Mouse (Mus musculus) midbrain, embryonic 12.5 days (tissue): ENCODE measurements around the gene Mindy1. TPM values are rescaled to one million over a fixed set of nuclear protein-coding genes. Genes with fewer than 3 reads are reported as not detected.

ENCODE experiments used
- ATAC-seq: fragments of 200-750 bp; cut with Nextera tagmentation; 2 replicates; pipeline ENCODE4 v1.8.0; 2017; ENCODE audit warnings: low read depth, moderate TSS enrichment, moderate library complexity; ENCODE audit not compliant: low FRiP score
- H3K27ac ChIP-seq: fragments of 300-500 bp; sonication (generic); replicated peaks from 2 replicates; pipeline ENCODE4 v1.5.1; 2016; ENCODE audit warnings: mild to moderate bottlenecking
- H3K27me3 ChIP-seq: fragments of 300-500 bp; sonication (generic); 2 replicates; pipeline ENCODE4 v1.6.1; 2016; ENCODE audit warnings: mild to moderate bottlenecking
- H3K36me3 ChIP-seq: fragments of 300-500 bp; sonication (generic); 2 replicates; pipeline ENCODE4 v1.6.1; 2016
- H3K4me1 ChIP-seq: fragments of 300-500 bp; sonication (generic); 2 replicates; pipeline ENCODE4 v1.6.1; 2016
- H3K4me2 ChIP-seq: fragments of 300-500 bp; sonication (generic); replicated peaks from 2 replicates; pipeline ENCODE4 v1.6.1; 2016; ENCODE audit warnings: mild to moderate bottlenecking, moderate library complexity
- H3K4me3 ChIP-seq: fragments of 300-500 bp; sonication (generic); 2 replicates; pipeline ENCODE4 v1.5.1; 2016; ENCODE audit warnings: mild to moderate bottlenecking
- H3K9ac ChIP-seq: fragments of 300-500 bp; sonication (generic); replicated peaks from 2 replicates; pipeline ENCODE4 v1.6.1; 2016; ENCODE audit warnings: mild to moderate bottlenecking, moderate library complexity
- H3K9me3 ChIP-seq: fragments of 300-500 bp; sonication (generic); 2 replicates; pipeline ENCODE4 v1.6.1; 2016; ENCODE audit warnings: mild to moderate bottlenecking
- WGBS: fragments of 180-500 bp; shearing (Covaris S2); methylation state at CpG from one replicate; pipeline ENCODE4 v1.1.7; 2016; 5-methylcytosine and 5-hydroxymethylcytosine counted together
- polyA plus RNA-seq: library from polyadenylated mRNA; unstranded; fragments of >200 nt; fragmentation: Nextera tagmentation; extraction: Ambion mirVana; gene quantifications from 2 replicates; pipeline ENCODE4 v1.2.1, GENCODE M21; 2016

Mindy1 gene
- polyA plus RNA-seq, 1 experiment from 2014 or later = 46.6 TPM

DNA sequence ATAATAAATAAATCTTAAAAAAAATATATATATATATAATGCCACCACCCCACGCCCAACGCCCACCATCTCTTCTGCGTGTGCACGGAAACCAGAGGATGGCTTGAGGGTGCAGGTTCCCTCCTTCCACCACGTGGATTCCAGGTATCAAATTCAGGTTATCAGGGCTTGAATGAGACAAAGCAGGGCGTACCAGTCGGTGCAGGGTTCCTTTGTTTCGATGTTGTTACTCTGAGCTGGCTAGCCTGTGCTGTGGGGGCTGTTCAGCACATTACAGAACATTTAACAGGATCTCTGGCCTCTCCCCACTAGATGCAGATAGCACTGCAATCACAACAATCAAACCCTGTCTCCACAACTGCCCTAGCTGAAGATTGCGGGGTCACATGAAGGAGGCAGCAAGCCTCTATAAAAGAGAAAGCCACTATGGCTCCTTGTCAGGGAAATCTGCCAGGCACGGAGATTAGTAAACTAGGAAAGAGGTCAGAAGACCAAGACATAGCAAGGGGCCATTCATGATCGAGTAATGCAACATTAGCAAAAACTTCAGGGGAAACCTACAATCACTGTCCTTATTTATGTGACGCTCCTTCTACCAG lies 10.3 kb upstream of the Mindy1 start:
- 89% methylated on average over 12 of the region's 12 CpGs for WGBS
- 0 out of 2 replicates have a peak, but pooled peaks cover 3% of the 10 kb centered on the region for H3K9me3 ChIP-seq
- no peak overlapping the region for H3K27ac ChIP-seq
- H3K4me1 ChIP-seq = no peaks in the 10 kb centered on the region
- no peak overlapping the region for H3K9ac ChIP-seq
- ATAC-seq = no peak
- H3K27me3 ChIP-seq = no peaks in the 10 kb centered on the region
- peaks cover 33% of the 10 kb centered on the region for H3K36me3 ChIP-seq
- no peak overlapping the region for H3K4me2 ChIP-seq
- H3K4me3 ChIP-seq = no peak overlapping the region

DNA sequence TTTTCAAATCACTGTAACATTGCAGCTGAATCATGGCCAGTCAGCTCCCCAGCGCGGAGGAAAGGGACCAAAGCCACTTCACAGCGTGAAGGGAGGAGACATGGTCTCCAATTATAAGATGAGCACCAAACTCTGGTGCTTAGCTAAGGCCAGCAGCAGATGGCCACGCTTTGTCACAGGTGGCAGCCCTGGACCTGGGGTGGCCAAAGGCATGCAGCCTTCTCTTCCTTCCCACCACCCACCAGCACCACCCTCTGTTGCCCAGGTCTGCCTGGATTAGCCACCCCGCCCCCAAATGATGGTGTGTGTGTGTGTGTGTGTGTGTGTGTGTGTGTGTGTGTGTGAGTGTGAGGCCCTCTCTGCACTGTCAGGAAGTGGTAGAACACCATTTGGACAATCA lies 7.7 kb upstream of the Mindy1 start:
- no peak overlapping the region for H3K4me3 ChIP-seq
- no peak overlapping the region for H3K4me2 ChIP-seq
- H3K27me3 ChIP-seq = no peaks in the 10 kb centered on the region
- WGBS = 85% methylated on average over 5 of the region's 5 CpGs
- H3K4me1 ChIP-seq = no peaks in the 10 kb centered on the region
- ATAC-seq = no peak
- no peak overlapping the region for H3K9ac ChIP-seq
- no peaks in the 10 kb centered on the region for H3K9me3 ChIP-seq
- H3K27ac ChIP-seq = no peak overlapping the region
- peaks cover 11% of the 10 kb centered on the region for H3K36me3 ChIP-seq

DNA sequence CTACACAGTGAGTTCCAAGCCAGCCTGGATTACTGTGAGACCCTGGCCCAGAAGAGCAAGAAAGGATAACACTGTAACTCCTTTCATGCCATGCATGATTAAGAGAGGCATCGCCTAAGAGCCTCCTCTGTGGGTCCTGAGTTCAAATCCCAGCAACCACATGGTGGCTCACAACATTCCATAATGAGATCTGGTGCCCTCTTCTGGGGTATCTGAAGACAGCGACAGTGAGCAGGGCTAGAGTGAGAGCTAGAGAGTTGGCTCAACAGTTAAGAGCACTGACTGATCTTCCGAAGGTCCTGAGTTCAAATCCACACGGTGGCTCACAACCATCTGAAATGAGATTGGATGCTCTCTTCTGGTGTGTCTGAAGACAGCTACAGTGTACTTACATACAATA lies 6.7 kb upstream of the Mindy1 start:
- Histone ChIP-seq H3K27me3 (no peaks in the 10 kb centered on the region), H3K9me3 (no peaks in the 10 kb centered on the region), H3K36me3 (peaks cover 8% of the 10 kb centered on the region), H3K27ac (no peak overlapping the region), H3K4me3 (no peak overlapping the region), H3K9ac (no peak overlapping the region), H3K4me2 (no peak overlapping the region), H3K4me1 (no peaks in the 10 kb centered on the region)
- ATAC-seq = no peak
- 97% methylated on average over 4 of the region's 4 CpGs for whole genome bisulfite sequencing

GRCm38 (mm10) chr3:95275161-95275560 lies 6.0 kb upstream of the Mindy1 start:
- Histone ChIP-seq H3K4me3 (no peak overlapping the region), H3K4me2 (no peak overlapping the region), H3K27me3 (no peaks in the 10 kb centered on the region), H3K27ac (no peak overlapping the region), H3K36me3 (peaks cover 5% of the 10 kb centered on the region), H3K4me1 (no peaks in the 10 kb centered on the region), H3K9ac (no peak overlapping the region), H3K9me3 (no peaks in the 10 kb centered on the region)
- WGBS = 85% methylated on average over 6 of the region's 6 CpGs
- ATAC-seq = no peak

GRCm38 (mm10) chr3:95276428-95276934 lies 4.7 kb upstream of the Mindy1 start:
- H3K4me2 ChIP-seq = no peak overlapping the region
- no peaks in the 10 kb centered on the region for H3K9me3 ChIP-seq
- ATAC-seq = no peak
- WGBS = 83% methylated on average over 5 of the region's 5 CpGs
- H3K9ac ChIP-seq = no peak overlapping the region
- no peak overlapping the region for H3K4me3 ChIP-seq
- no peaks in the 10 kb centered on the region for H3K27me3 ChIP-seq
- H3K36me3 ChIP-seq = peaks cover 5% of the 10 kb centered on the region
- H3K27ac ChIP-seq = no peak overlapping the region
- 0 out of 2 replicates have a peak, but pooled peaks cover 5% of the 10 kb centered on the region for H3K4me1 ChIP-seq

GRCm38 (mm10) chr3:95277149-95277551 lies 4.0 kb upstream of the Mindy1 start:
- no peak overlapping the region for H3K4me3 ChIP-seq
- ATAC-seq = no peak
- no peak overlapping the region for H3K9ac ChIP-seq
- whole genome bisulfite sequencing = 96% methylated on average over 1 of the region's 1 CpGs
- H3K27me3 ChIP-seq = no peaks in the 10 kb centered on the region
- H3K27ac ChIP-seq = no peak overlapping the region
- 0 out of 2 replicates have a peak, but pooled peaks cover 5% of the 10 kb centered on the region for H3K4me1 ChIP-seq
- H3K36me3 ChIP-seq = peaks cover 5% of the 10 kb centered on the region
- H3K4me2 ChIP-seq = no peak overlapping the region
- no peaks in the 10 kb centered on the region for H3K9me3 ChIP-seq

GRCm38 (mm10) chr3:95280747-95281146 lies 398 bp upstream of the Mindy1 start:
- H3K4me3 ChIP-seq = peak overlapping the region; percentile 66
- H3K4me2 ChIP-seq = peak overlapping the region; percentile 76
- ATAC-seq = no peak
- H3K9me3 ChIP-seq = no peaks in the 10 kb centered on the region
- peak overlapping the region; percentile 77 for H3K9ac ChIP-seq
- H3K36me3 ChIP-seq = no peaks in the 10 kb centered on the region
- peak overlapping the region; percentile 96 for H3K27ac ChIP-seq
- no peaks in the 10 kb centered on the region for H3K27me3 ChIP-seq
- 32% methylated on average over 8 of the region's 8 CpGs for WGBS
- H3K4me1 ChIP-seq = peaks cover 20% of the 10 kb centered on the region

DNA sequence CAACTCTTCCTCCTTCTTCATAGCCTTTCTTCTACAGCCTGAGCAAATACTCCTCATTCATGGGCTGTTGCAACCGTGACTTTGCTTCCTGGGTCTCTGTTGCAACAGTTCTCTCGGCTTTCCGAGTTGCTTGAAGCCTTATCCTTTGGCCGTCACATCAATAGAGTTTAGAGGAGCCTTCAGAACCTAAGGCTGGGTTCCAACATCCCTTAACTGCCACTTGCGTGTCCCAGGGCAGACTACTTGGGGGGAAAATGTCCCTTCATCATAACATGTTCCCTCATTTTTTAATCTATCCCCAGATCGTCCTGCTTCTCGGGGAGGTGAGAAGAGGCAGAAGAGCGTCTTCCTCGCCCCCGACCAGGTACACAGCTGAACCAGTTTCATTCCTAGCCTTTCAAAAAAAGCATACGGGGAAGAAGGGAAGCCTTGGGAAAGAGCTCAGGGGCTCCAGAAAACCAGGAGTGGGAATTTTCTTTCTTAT lies 1.3 kb downstream of the Mindy1 start:
- ATAC-seq = no peak
- WGBS = under 1% methylated on average over 11 of the region's 11 CpGs
- H3K4me1 ChIP-seq = peaks cover 20% of the 10 kb centered on the region

GRCm38 (mm10) chr3:95282865-95283588 lies 1.9 kb downstream of the Mindy1 start:
- H3K27ac ChIP-seq = peak overlapping the region; percentile 96
- under 1% methylated on average over 51 of the region's 51 CpGs for WGBS
- peak; percentile 74 for ATAC-seq

More for the DNA sequence above, 1.3 kb downstream of the Mindy1 start:
- Histone ChIP-seq H3K9ac (peak overlapping the region; percentile 77), H3K9me3 (no peaks in the 10 kb centered on the region), H3K4me2 (peak overlapping the region; percentile 76), H3K4me3 (peak overlapping the region; percentile 66), H3K36me3 (no peaks in the 10 kb centered on the region), H3K27ac (peak overlapping the region; percentile 96), H3K27me3 (no peaks in the 10 kb centered on the region)

DNA sequence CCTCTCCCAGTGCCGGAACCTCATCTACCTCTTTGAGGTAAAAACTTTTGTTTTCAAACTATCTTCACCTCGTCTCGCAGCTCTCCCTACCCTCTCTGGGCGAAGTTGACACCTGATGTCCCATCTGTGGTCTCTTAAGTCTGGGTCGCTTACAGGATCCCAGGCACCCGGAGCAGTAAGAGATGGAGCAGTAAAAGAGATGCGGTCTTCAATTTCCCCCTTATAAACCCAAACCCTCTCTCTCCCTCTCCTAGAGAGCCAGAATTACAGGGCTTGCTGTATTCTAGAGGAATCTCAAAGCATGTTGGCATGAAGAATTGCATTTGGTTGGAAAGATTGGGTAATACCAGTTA lies 2.4 kb downstream of the Mindy1 start:
- WGBS = 2% methylated on average over 7 of the region's 7 CpGs
- Histone ChIP-seq H3K4me1 (peaks cover 20% of the 10 kb centered on the region), H3K27ac (peak overlapping the region; percentile 96), H3K9ac (peak overlapping the region; percentile 77), H3K9me3 (no peaks in the 10 kb centered on the region), H3K27me3 (no peaks in the 10 kb centered on the region), H3K4me2 (peak overlapping the region; percentile 76), H3K36me3 (peaks cover 11% of the 10 kb centered on the region), H3K4me3 (peak overlapping the region; percentile 66)
- ATAC-seq = no peak

More at GRCm38 (mm10) chr3:95282865-95283588, 1.9 kb downstream of the Mindy1 start:
- Histone ChIP-seq H3K27me3 (no peaks in the 10 kb centered on the region), H3K9me3 (no peaks in the 10 kb centered on the region), H3K9ac (peak overlapping the region; percentile 77), H3K4me1 (peaks cover 20% of the 10 kb centered on the region), H3K4me3 (peak overlapping the region; percentile 66), H3K36me3 (peaks cover 5% of the 10 kb centered on the region), H3K4me2 (peak overlapping the region; percentile 76)

GRCm38 (mm10) chr3:95284062-95284461 lies 2.9 kb downstream of the Mindy1 start:
- 25% methylated on average over 1 of the region's 1 CpGs for WGBS
- ATAC-seq = no peak
- H3K36me3 ChIP-seq = peaks cover 14% of the 10 kb centered on the region
- H3K9me3 ChIP-seq = no peaks in the 10 kb centered on the region
- peak overlapping the region; percentile 66 for H3K4me3 ChIP-seq
- H3K27me3 ChIP-seq = no peaks in the 10 kb centered on the region
- H3K27ac ChIP-seq = peak overlapping the region; percentile 96
- H3K4me2 ChIP-seq = peak overlapping the region; percentile 76
- H3K9ac ChIP-seq = peak overlapping the region; percentile 77
- peaks cover 20% of the 10 kb centered on the region for H3K4me1 ChIP-seq
